Mouse (Mus musculus) hindbrain, embryonic 16.5 days (tissue): ENCODE measurements around the gene Btbd8. TPM values are rescaled to one million over a fixed set of nuclear protein-coding genes. Genes with fewer than 3 reads are reported as not detected.
A peak's percentile ranks its signal among the peaks of the same experiment; 100 is the strongest.

ENCODE experiments used
- ATAC-seq: fragments of 200-750 bp; cut with Nextera tagmentation; 2 replicates; pipeline ENCODE4 v1.8.0; 2017; ENCODE audit warnings: moderate TSS enrichment, moderate library complexity
- H3K27ac ChIP-seq: fragments of 300-500 bp; sonication (generic); 2 replicates; pipeline ENCODE4 v1.5.1; 2014; ENCODE audit warnings: low read depth, mild to moderate bottlenecking, control low read depth, low read length, moderate library complexity
- H3K27me3 ChIP-seq: fragments of 300-500 bp; sonication (generic); replicated peaks from 2 replicates; pipeline ENCODE4 v1.6.1; 2014; ENCODE audit warnings: low read length; ENCODE audit not compliant: control insufficient read depth, insufficient read depth
- H3K36me3 ChIP-seq: fragments of 300-500 bp; sonication (generic); 2 replicates; pipeline ENCODE4 v1.6.1; 2014; ENCODE audit warnings: mild to moderate bottlenecking, low read length, moderate library complexity, mixed read lengths; ENCODE audit not compliant: control insufficient read depth, insufficient read depth
- H3K4me1 ChIP-seq: fragments of 300-500 bp; sonication (generic); 2 replicates; pipeline ENCODE4 v1.6.1; 2014; ENCODE audit warnings: low read depth, low read length; ENCODE audit not compliant: control insufficient read depth, insufficient read depth
- H3K4me2 ChIP-seq: fragments of 300-500 bp; sonication (generic); 2 replicates; pipeline ENCODE4 v1.6.1; 2014; ENCODE audit warnings: mild to moderate bottlenecking, low read length, control low read depth, moderate library complexity
- H3K4me3 ChIP-seq: fragments of 300-500 bp; sonication (generic); 2 replicates; pipeline ENCODE4 v1.5.1; 2014; ENCODE audit warnings: mild to moderate bottlenecking, low read length, control low read depth, moderate library complexity
- H3K9ac ChIP-seq: fragments of 300-500 bp; sonication (generic); 2 replicates; pipeline ENCODE4 v1.6.1; 2014; ENCODE audit warnings: low read depth, mild to moderate bottlenecking, control low read depth, low read length, moderate library complexity
- H3K9me3 ChIP-seq: fragments of 300-500 bp; sonication (generic); 2 replicates; pipeline ENCODE4 v1.6.1; 2014; ENCODE audit warnings: mild to moderate bottlenecking, low read length, moderate library complexity; ENCODE audit not compliant: control insufficient read depth
- WGBS: fragments of 180-500 bp; shearing (Covaris S2); extraction: QIAGEN DNeasy Blood & Tissue Kit; methylation state at CpG from one replicate; pipeline ENCODE4 v1.1.7; 2014; 5-methylcytosine and 5-hydroxymethylcytosine counted together
- polyA plus RNA-seq: library from polyadenylated mRNA; unstranded; fragments of >200 nt; fragmentation: Nextera tagmentation; extraction: Ambion mirVana; gene quantifications from 2 replicates; pipeline ENCODE4 v1.2.1, GENCODE M21; 2015

The Btbd8 gene
- polyA plus RNA-seq, 1 experiment from 2014 or later, result 24.6 TPM

DNA sequence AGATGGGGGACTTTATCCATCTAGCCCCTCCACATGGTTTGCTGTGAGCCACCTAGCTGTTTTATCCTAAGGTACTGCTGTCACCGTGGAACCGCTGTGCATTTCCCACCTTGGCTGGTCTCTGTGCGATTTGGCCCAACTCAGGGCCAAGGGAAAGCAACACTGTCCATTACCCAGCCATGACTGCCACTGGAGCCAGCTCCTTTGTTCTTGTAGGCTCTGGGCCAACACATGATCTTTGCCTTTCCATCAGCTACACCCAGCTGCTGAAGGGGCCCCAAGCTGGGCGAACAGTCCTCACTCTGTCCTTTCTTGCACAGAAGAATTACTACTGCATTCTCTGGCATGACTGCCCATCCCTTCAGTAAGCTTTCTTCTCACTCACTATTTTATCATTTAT, 80.8 kb downstream of the Btbd8 start:
- no peak overlapping the region for H3K4me3 ChIP-seq
- H3K27ac ChIP-seq, result no peak overlapping the region
- no peak overlapping the region for H3K9ac ChIP-seq
- H3K4me1 ChIP-seq, result no peaks in the 10 kb centered on the region
- 78% methylated on average over 4 of the region's 4 CpGs for WGBS
- H3K27me3 ChIP-seq, result no peaks in the 10 kb centered on the region
- H3K9me3 ChIP-seq, result no peaks in the 10 kb centered on the region
- H3K4me2 ChIP-seq, result no peak overlapping the region
- no peaks in the 10 kb centered on the region for H3K36me3 ChIP-seq
- ATAC-seq, result 0 out of 2 replicates have a peak, but pooled peaks have one; percentile 64

DNA sequence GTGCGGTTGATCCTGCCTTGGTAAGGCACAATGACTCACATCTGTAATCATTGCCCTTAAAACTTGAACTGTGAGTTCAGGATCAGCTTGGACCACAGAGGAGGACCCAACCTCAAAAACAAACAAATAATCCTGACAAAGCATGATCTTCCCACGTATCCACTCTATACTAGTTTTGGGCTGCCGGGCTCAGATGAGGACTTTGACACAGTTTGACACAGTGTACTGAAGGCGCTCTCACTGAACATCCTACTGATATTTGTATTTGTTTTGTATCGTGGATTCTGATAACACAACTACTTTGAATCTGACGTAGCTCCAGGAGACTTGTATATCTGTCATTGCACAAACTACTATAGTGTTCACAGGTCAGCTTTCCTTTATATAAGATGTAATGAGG, 83.6 kb downstream of the Btbd8 start:
- ATAC-seq, result no peak
- Histone ChIP-seq H3K4me2 (no peak overlapping the region), H3K27ac (no peak overlapping the region), H3K4me1 (no peaks in the 10 kb centered on the region), H3K9me3 (no peaks in the 10 kb centered on the region), H3K27me3 (no peaks in the 10 kb centered on the region), H3K36me3 (no peaks in the 10 kb centered on the region), H3K4me3 (no peak overlapping the region), H3K9ac (no peak overlapping the region)
- 93% methylated on average over 6 of the region's 6 CpGs for WGBS

DNA sequence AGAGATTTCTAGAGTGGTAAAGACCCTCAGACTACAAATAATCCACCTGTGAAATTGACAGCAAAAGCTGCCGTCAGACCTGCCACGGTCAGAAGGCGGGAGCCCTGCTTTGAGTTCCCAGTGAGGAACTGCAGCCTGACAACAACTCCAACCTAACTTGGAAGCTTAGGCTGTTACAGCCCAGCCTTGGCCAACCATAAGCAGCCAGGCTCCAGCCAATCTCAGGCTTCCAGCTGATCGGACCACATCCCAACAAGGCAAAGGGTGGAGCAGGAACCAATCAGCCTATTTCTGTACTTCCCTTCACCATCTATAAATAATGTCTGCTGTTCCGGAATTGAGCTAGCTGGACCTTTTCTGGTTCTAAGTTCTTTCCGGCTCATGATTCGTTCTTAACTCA, 84.1 kb downstream of the Btbd8 start:
- no peak for ATAC-seq
- H3K36me3 ChIP-seq, result no peaks in the 10 kb centered on the region
- no peak overlapping the region for H3K27ac ChIP-seq
- no peaks in the 10 kb centered on the region for H3K9me3 ChIP-seq
- 86% methylated on average over 7 of the region's 7 CpGs for WGBS
- H3K4me1 ChIP-seq, result no peaks in the 10 kb centered on the region
- H3K4me3 ChIP-seq, result no peak overlapping the region
- no peak overlapping the region for H3K9ac ChIP-seq
- no peak overlapping the region for H3K4me2 ChIP-seq
- H3K27me3 ChIP-seq, result no peaks in the 10 kb centered on the region

DNA sequence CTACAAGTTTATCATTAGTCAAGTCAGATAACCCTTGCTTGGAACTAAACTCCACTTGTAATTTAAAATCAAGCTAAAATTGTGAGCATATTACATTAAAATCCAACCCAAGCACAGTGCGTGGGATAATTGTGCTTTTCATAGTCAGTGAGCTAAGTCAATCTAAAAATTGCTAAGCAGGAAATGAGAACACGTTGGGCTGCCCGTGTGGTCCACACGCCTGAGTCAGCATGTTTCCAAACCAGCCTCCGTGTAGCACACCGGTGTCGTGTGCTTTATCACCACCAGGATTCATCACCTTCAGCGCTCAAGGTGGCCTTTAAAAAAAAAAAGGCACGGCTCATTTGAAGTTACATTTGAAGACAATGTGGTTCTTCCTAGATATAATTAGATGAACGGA, 86.5 kb downstream of the Btbd8 start:
- H3K9ac ChIP-seq, result no peak overlapping the region

DNA sequence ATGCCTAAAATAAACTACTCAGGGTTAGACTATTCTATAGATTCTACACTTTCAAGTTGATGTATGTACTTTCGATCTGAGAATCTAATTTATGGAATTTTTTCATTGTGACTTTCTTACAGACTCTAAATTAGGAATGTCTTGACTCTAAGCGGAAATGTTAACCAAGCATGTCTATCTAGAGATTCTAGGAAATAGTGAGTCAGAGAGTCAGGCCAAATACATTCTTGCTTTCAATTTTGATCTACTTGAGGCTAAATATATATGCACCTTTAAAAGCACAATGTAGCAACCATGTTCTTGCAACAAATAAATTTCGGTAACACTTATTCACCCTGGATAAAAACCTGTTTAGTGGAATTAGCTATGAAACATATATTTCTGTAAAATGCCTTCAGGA, 91.1 kb downstream of the Btbd8 start:
- no peak overlapping the region for H3K4me3 ChIP-seq
- H3K4me2 ChIP-seq, result no peak overlapping the region
- 92% methylated on average over 3 of the region's 3 CpGs for WGBS
- no peaks in the 10 kb centered on the region for H3K27me3 ChIP-seq
- H3K4me1 ChIP-seq, result no peaks in the 10 kb centered on the region
- H3K9me3 ChIP-seq, result no peaks in the 10 kb centered on the region
- H3K36me3 ChIP-seq, result no peaks in the 10 kb centered on the region
- H3K27ac ChIP-seq, result no peak overlapping the region
- no peak for ATAC-seq
- no peak overlapping the region for H3K9ac ChIP-seq

More for the DNA sequence above, 86.5 kb downstream of the Btbd8 start:
- Histone ChIP-seq H3K27me3 (no peaks in the 10 kb centered on the region), H3K4me2 (no peak overlapping the region), H3K4me3 (no peak overlapping the region), H3K27ac (no peak overlapping the region), H3K9me3 (no peaks in the 10 kb centered on the region), H3K36me3 (no peaks in the 10 kb centered on the region), H3K4me1 (no peaks in the 10 kb centered on the region)
- no peak for ATAC-seq
- WGBS, result 83% methylated on average over 10 of the region's 10 CpGs

DNA sequence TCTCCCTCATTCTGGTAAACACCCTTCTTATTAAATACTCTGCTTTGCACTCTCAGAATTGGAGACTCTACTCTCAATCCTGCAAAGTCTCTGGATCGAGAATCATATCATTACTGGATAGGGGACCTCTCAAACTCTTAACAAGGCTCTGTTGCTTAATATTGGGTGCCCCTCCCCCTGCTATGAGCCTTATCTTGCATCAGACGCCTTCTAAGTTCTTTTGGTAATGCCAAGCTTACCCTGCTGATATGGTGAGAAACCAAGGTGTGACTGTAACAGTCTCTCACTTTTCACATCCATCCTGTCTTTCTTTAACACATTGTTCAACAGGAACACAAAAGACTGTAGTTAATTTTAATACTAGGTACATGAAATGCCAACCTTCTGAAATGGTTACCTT, 95.8 kb downstream of the Btbd8 start:
- 67% methylated on average over 2 of the region's 2 CpGs for WGBS
- Histone ChIP-seq H3K9me3 (no peaks in the 10 kb centered on the region), H3K27me3 (no peaks in the 10 kb centered on the region)

DNA sequence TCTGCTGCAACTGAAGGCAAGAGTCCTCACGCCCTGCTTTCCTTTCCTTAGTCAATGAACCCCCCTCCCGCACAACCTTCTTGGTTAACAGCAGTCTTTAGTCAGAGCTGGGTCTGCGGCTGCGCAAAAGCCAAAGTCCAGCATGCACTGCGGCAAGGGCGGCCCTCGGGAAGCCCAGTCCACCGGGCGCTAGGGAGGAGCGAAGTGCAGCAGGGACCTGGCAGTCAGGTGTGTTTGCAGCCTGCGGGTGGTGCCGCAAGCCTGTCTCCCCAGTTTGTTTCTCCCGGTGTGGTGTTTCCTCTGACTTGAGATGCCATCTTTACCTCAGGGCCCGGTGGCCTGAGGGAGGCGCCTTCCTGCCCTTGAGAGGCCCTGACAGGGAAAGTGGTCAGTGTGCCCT, 96.8 kb downstream of the Btbd8 start, which contains the start of gene 1700028K03Rik:
1700028K03Rik (plus strand) TSS at position 129 of the 400 bp plus-strand sequence.
- Histone ChIP-seq H3K4me2 (no peak within 1 kb of the TSS), H3K27ac (no peak within 1 kb of the TSS), H3K9me3 (no peaks in the 10 kb centered on the region), H3K27me3 (no peaks in the 10 kb centered on the region), H3K4me3 (no peak within 1 kb of the TSS), H3K4me1 (no peaks in the 10 kb centered on the region), H3K9ac (no peak within 1 kb of the TSS), H3K36me3 (no peaks in the 10 kb centered on the region)
- ATAC-seq, result no peak
- WGBS, result 77% methylated on average over 15 of the region's 15 CpGs

More for the DNA sequence above, 95.8 kb downstream of the Btbd8 start:
- no peaks in the 10 kb centered on the region for H3K4me1 ChIP-seq
- H3K4me2 ChIP-seq, result no peak overlapping the region
- H3K27ac ChIP-seq, result no peak overlapping the region
- no peaks in the 10 kb centered on the region for H3K36me3 ChIP-seq
- no peak overlapping the region for H3K4me3 ChIP-seq
- no peak for ATAC-seq
- no peak overlapping the region for H3K9ac ChIP-seq

DNA sequence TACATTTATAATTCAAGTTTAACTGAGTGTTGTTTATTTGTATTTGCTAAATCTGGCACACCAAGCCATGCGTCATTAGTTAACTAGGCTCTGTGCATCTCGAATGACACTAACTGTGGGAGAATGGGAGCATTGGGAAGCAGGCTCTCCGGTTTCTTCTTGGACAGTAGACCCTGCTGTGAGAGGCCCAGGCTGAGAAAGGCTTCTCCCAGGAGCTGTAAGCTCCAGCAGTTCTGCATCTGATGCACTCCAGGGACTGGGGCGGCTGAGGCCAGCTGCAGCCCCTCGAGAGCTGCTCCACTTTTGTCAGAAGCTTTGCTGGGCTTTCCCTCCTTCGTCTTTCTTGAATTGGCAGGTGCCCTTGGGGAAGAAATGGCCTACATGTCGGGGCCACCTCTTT, 103.9 kb downstream of the Btbd8 start:
- no peaks in the 10 kb centered on the region for H3K36me3 ChIP-seq
- H3K27me3 ChIP-seq, result no peaks in the 10 kb centered on the region
- H3K9ac ChIP-seq, result no peak overlapping the region

DNA sequence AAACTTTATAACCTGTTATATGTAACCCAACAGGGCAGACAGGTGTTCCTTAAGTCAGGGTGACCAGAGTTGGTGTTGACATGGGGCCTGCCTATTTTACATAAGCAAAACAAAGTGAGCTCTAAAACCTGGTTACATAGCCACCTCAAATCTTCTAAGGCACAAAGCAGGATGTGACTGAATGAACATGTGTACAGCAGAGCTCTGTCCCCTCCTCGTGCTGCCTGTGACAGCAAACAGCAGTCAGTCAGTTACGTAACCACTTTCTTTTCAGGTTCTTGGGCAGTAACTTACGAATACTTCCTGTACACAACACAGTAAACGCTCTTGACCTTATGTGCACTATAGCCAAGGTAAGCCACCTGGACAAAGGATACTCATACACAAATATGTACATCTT, 108.1 kb downstream of the Btbd8 start:
- Histone ChIP-seq H3K36me3 (no peaks in the 10 kb centered on the region; the same call in 1 of the 2 replicates), H3K4me1 (no peaks in the 10 kb centered on the region), H3K27ac (no peak overlapping the region), H3K9ac (no peak overlapping the region), H3K4me2 (no peak overlapping the region), H3K9me3 (no peaks in the 10 kb centered on the region), H3K27me3 (no peaks in the 10 kb centered on the region), H3K4me3 (no peak overlapping the region)
- WGBS, result 88% methylated on average over 4 of the region's 4 CpGs
- ATAC-seq, result no peak

More for the DNA sequence above, 103.9 kb downstream of the Btbd8 start:
- H3K27ac ChIP-seq, result no peak overlapping the region
- H3K9me3 ChIP-seq, result no peaks in the 10 kb centered on the region
- no peak for ATAC-seq
- H3K4me1 ChIP-seq, result no peaks in the 10 kb centered on the region
- no peak overlapping the region for H3K4me2 ChIP-seq
- 24% methylated on average over 7 of the region's 7 CpGs for WGBS
- H3K4me3 ChIP-seq, result no peak overlapping the region

DNA sequence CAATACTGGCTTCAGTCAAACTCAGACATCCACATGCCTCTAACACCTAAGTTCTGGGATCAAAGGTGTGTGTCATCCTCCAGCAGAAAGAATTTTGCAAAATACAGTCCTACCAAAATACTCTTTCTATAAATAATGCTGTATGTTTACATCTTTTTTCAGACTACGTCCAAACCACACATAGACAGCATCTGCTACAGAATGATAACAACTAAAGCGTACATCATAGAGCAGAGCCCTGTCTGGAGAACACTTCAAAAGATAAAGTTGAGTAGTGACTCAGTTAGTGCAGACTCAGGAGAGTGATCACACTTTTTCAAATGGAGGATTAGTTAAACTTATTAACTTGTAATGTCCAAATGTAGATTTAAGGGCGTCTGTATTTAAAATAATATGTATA, 110.2 kb downstream of the Btbd8 start:
- H3K9me3 ChIP-seq, result no peaks in the 10 kb centered on the region
- no peak overlapping the region for H3K4me2 ChIP-seq
- no peaks in the 10 kb centered on the region for H3K27me3 ChIP-seq
- H3K27ac ChIP-seq, result no peak overlapping the region
- no peaks in the 10 kb centered on the region for H3K4me1 ChIP-seq
- no peaks in the 10 kb centered on the region; the same call in none of the 2 replicates for H3K36me3 ChIP-seq
- no peak overlapping the region for H3K4me3 ChIP-seq
- H3K9ac ChIP-seq, result no peak overlapping the region
- no peak for ATAC-seq
- WGBS, result 87% methylated on average over 3 of the region's 3 CpGs
